ENCODE assay signal across 10 mouse cellular contexts in genomic region chr2:74667842-74668357, GRCm38 (mm10). TPM values are rescaled to one million over a fixed set of nuclear protein-coding genes. Genes with fewer than 3 reads are reported as not detected.
A peak's percentile ranks its signal among the peaks of the same experiment; 100 is the strongest.
DNase-seq lines count a peak whose midpoint lies in the region; ATAC-seq and TF ChIP-seq lines count a peak whose summit lies in the region.
"Had no signal": no experiment of that assay in that cellular context is flagged by ENCODE, and none has a peak within 500 bp of the region (broad histone marks: within the 10 kb centered on the region; RNA-seq: fewer than 3 reads in every experiment).

Hoxd13 (plus strand) TSS chr2:74668310.

- intact Hi-C loops in heart, adult 2 months (cut with DNase I), result no loop called here

- no peak for TF ChIP-seq EP300 in heart, adult 2 months (IDR thresholded peaks at IDR 0.05; ENCODE audit: insufficient read depth, low read depth, low read length)

- no peak for DNase-seq in heart, adult 2 months
- DNase-seq in heart, adult 9 months (ENCODE audit: low spot score in 2 of 2), result no peak
- peak; percentile 17 for DNase-seq in urinary bladder, postnatal 25 days (ENCODE audit: low spot score)
- no peak for DNase-seq in urinary bladder, adult 18-20 months (ENCODE audit: low spot score in 2 of 2)
- DNase-seq in adrenal gland, adult 2 months, result no peak
- DNase-seq in adrenal gland, postnatal 36 days, result no peak

- peak within 1 kb of the TSS; percentile 66 for H3K4me2 ChIP-seq in limb, embryonic 15.5 days

- no peak for TF ChIP-seq POLR2A in heart, adult 2 months (IDR thresholded peaks at IDR 0.05; ENCODE audit: insufficient read depth, low read depth, low read length)

- no peaks in the 10 kb centered on the region for H3K36me3 ChIP-seq in heart, adult 2 months (ENCODE audit: control insufficient read depth, insufficient read depth, low read length)
- H3K36me3 ChIP-seq in limb, embryonic 15.5 days, result no peaks in the 10 kb centered on the region

- no peaks in the 10 kb centered on the region for H3K79me2 ChIP-seq in heart, adult 2 months (replicated peaks; ENCODE audit: control insufficient read depth, insufficient read depth, low read length)

- H3K27me3 ChIP-seq in heart, adult 2 months (ENCODE audit: control insufficient read depth, insufficient read depth, low read length), result peaks cover 26% of the 10 kb centered on the region
- H3K27me3 ChIP-seq in limb, embryonic 15.5 days, result peaks cover 58% of the 10 kb centered on the region

- no peaks in the 10 kb centered on the region for H3K4me1 ChIP-seq in heart, adult 2 months (ENCODE audit: control insufficient read depth, insufficient read depth, low read length)
- peaks cover 19% of the 10 kb centered on the region for H3K4me1 ChIP-seq in limb, embryonic 15.5 days

- H3K27ac ChIP-seq in heart, adult 2 months, result no peak within 1 kb of the TSS
- H3K27ac ChIP-seq in limb, embryonic 15.5 days, result peak within 1 kb of the TSS; percentile 95

- H3K4me3 ChIP-seq in heart, adult 2 months, result peak within 1 kb of the TSS; percentile 36
- H3K4me3 ChIP-seq in limb, embryonic 15.5 days, result peak within 1 kb of the TSS; percentile 66
- H3K4me3 ChIP-seq: myocyte had no signal

- no peak for TF ChIP-seq CTCF in heart, adult 2 months (IDR thresholded peaks at IDR 0.05)

- WGBS in heart, adult 2 months, result 1% methylated on average over 45 of the region's 51 CpGs
- WGBS in limb, embryonic 15.5 days, result 2% methylated on average over 19 of the region's 51 CpGs

- no peaks in the 10 kb centered on the region for H3K9me3 ChIP-seq in limb, embryonic 15.5 days

- no peak within 1 kb of the TSS for H3K9ac ChIP-seq in heart, adult 2 months (ENCODE audit: low read depth, low read length)
- H3K9ac ChIP-seq in limb, embryonic 15.5 days, result peak within 1 kb of the TSS; percentile 76

- peak; percentile 94 for ATAC-seq in limb, embryonic 15.5 days (ENCODE audit: insufficient number of reproducible peaks, low FRiP score, low TSS enrichment, low read depth)
- ATAC-seq in inflammation-experienced regulatory T-cells, adult 6 months, result no peak

RNA-seq across cellular contexts. Expression of gene Hoxd13, which starts in this region (rescaled TPM):
- not detected for total RNA-seq in heart, adult 2 months (2021)
- not detected in 2 replicates for polyA plus RNA-seq in heart, adult 2 months (2012; rRNA removed)
- polyA plus RNA-seq in limb, embryonic 15.5 days (2015; fragmentation: Nextera tagmentation; extraction: Ambion mirVana), result 20.8 and 32.3 TPM in 2 replicates
- total RNA-seq in adrenal gland, adult 2 months (2021), result not detected
- polyA plus RNA-seq in adrenal gland, adult 2 months (2012; rRNA removed), result not detected in 2 replicates
- polyA plus RNA-seq in inflammation-experienced regulatory T-cells, adult 6 months (2017; shearing (Covaris generic)), result not detected
- not detected for total RNA-seq in adrenal gland, postnatal 36 days (2021)
- total RNA-seq: gastrocnemius, adult 18-20 months had no signal
- polyA plus RNA-seq: myocyte had no signal

Comparison
In these comparisons a context has a peak if more than half of its experiments do, and no peak if none do; other contexts are left out.
1. RNA of gene Hoxd13 (polyA plus RNA-seq): 20.8 to 32.3 TPM in limb, embryonic 15.5 days; not detected in heart, adult 2 months, not detected in adrenal gland, adult 2 months and not detected in inflammation-experienced regulatory T-cells, adult 6 months; every median in the first group is over 10 times any median in the second.